Mouse (Mus musculus): ENCODE results near the gene Blnk. TPM values are rescaled to one million over a fixed set of nuclear protein-coding genes. Genes with fewer than 3 reads are reported as not detected.
A peak's percentile ranks its signal among the peaks of the same experiment; 100 is the strongest.

Blnk gene
- polyA plus RNA-seq, 1 experiment from 2014 or later = 4.9 TPM

DNA sequence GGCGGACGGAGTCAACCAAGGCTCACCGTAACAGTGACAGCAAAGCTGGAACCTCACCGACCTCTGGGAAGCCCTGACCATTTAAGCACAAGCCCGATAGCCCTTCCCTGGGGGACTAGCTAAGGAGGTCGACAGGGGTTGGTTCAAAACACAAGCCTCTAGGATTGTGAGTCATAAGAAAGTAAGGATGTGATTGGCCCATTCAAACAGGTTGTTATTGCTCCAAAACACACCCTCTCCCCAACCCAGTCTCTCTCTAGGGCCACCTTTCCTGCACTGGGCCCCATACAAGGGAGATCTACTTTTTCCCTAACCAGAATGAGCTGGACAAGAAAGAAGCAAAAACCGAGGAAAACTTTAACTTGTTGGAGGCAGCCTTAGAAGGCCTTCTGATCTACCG, 59.0 kb downstream of the Blnk start:
- Histone ChIP-seq H3K9me3 (ENCODE audit: low read length) (no peaks in the 10 kb centered on the region), H3K4me2 (ENCODE audit: low read depth, low read length) (no peak overlapping the region), H3K27me3 (ENCODE audit: insufficient read depth, low read length) (no peaks in the 10 kb centered on the region), H3K27ac (ENCODE audit: low read depth) (no peak overlapping the region), H3K36me3 (replicated peaks; ENCODE audit: insufficient read depth, low read length) (no peaks in the 10 kb centered on the region), H3K4me3 (ENCODE audit: low read depth, low read length) (no peak overlapping the region), H3K9ac (replicated peaks) (no peak overlapping the region), H3K4me1 (ENCODE audit: insufficient read depth) (no peaks in the 10 kb centered on the region)
- no peak for TF ChIP-seq CTCF (IDR thresholded peaks at IDR 0.05; ENCODE audit: low read depth)
- TF ChIP-seq EP300 (IDR thresholded peaks at IDR 0.05; ENCODE audit: low read depth) = no peak
- WGBS (ENCODE audit: insufficient replicate concordance) = 57% methylated on average over 8 of the region's 8 CpGs
- ATAC-seq = no peak
- no peak for DNase-seq

DNA sequence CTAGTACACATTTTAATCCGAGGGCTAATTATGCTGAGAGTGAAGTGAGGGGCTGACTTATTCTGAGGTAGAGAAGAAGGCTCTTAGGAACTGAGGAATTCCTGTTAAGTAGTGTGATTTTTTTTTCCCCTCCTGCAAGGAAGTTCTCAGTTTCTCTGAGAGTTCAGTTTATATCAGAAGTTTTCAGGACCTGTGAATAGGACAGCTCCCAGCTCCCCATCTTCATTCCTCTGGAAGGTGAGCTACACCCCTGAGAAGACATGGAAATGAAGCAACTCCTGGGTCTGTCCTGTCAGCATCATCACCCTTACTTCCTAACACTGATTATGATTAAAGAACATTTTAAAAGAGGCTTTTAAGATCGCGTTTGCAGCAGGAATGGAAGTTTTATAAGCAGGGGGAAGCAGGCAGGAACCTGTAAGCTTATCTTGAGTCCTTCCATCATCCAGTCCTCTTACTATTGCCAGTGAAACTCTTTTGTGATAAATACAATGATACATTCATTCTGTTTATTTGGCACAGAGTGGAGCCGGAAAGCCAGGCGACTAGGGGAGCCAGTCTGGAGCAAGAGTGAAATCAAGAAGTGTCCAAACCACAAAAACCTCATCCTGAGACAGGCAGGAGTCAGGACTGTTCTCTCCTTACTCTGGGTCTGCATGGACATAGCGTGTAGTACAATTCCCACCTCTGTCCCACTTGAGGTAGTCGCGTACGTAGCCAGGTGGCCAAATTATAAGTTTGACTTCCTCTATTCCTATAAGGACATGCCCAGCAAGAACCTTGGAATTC, 62.6 kb downstream of the Blnk start:
- no peaks in the 10 kb centered on the region for H3K27me3 ChIP-seq (ENCODE audit: insufficient read depth, low read length)
- no peak overlapping the region for H3K9ac ChIP-seq (replicated peaks)
- ATAC-seq (no peak), DNase-seq (no peak)
- H3K27ac ChIP-seq (ENCODE audit: low read depth) = no peak overlapping the region
- H3K4me2 ChIP-seq (ENCODE audit: low read depth, low read length) = no peak overlapping the region
- no peaks in the 10 kb centered on the region for H3K4me1 ChIP-seq (ENCODE audit: insufficient read depth)
- 53% methylated on average over 9 of the region's 9 CpGs for WGBS (ENCODE audit: insufficient replicate concordance)
- no peaks in the 10 kb centered on the region for H3K9me3 ChIP-seq (ENCODE audit: low read length)
- no peak overlapping the region for H3K4me3 ChIP-seq (ENCODE audit: low read depth, low read length)
- no peaks in the 10 kb centered on the region for H3K36me3 ChIP-seq (replicated peaks; ENCODE audit: insufficient read depth, low read length)
- TF ChIP-seq CTCF (IDR thresholded peaks at IDR 0.05; ENCODE audit: low read depth) = no peak
- TF ChIP-seq EP300 (IDR thresholded peaks at IDR 0.05; ENCODE audit: low read depth) = no peak

DNA sequence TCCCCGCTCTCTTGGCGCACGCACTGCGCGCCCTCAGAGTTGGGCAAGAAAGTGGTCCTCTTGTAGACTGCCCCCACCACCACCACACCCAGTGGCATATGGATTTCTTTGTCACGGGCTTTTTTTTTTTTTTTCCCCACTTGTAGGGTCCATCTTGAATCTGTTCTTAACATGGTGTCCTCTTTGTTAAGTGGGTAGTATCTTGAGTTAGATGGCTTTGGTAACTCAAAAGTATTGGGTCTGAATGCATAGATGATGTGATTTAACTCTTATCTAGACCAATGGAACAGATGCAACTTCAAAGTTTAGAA, 99.0 kb downstream of the Blnk start:
- H3K4me3 ChIP-seq (ENCODE audit: low read depth, low read length) = peak overlapping the region; percentile 95

DNA sequence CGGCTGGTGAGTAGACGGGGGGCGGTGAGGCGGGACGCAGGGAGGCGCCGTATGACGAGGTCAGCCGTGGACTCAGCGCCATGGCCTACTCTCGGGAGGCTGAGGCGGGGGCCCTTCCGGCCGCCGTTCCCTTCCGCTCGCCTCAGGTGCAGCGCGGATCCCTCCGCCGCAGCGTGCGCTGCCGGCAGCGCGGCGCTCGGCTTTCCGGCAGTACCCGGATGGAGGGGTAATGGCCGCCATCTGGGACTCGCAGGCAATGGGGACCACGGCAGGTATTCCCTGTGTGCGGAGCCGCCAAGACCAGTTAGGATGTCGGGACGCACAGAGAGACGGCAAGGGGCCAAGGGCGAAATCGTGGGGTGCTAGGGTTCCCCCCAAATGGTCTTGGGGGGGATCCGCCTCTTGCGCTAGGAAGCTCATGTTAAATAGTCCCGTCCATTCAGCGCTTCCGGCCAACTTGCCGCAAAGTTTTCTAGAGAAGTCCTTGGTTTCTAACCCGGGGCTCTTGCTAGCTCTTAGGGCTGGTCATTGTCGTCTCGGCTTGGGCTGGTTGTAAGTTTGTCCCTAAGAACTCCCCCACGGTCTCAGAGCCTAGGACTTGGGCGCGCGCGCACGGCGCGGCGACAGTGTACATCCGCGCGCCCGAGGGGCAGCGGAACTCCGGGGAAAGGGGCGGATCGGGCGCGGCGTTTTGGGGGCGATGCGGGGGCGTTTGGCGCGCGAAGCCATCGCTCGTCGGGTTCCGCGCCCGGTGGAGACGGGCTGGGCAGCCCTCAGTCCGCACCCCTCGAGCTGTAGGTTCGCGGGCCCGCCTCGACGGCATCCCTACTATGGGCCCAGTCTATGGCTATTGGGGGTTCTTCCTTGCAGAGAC, 99.6 kb downstream of the Blnk start, which contains the start of gene Zfp518a:
Zfp518a (plus strand) TSS at position 187 of the 874 bp plus-strand sequence.
- H3K4me1 ChIP-seq (ENCODE audit: insufficient read depth) = peaks cover 12% of the 10 kb centered on the region
- DNase-seq (peak; percentile 92), ATAC-seq (peak; percentile 96)
- TF ChIP-seq EP300 (IDR thresholded peaks at IDR 0.05; ENCODE audit: low read depth) (no peak; the same call in 1 of the 2 replicates), CTCF (IDR thresholded peaks at IDR 0.05; ENCODE audit: low read depth) (no peak)
- H3K9me3 ChIP-seq (ENCODE audit: low read length) = peaks cover 6% of the 10 kb centered on the region
- peak within 1 kb of the TSS; percentile 95 for H3K27ac ChIP-seq (ENCODE audit: low read depth)
- peaks cover 12% of the 10 kb centered on the region; the same call in 1 of the 2 replicates for H3K27me3 ChIP-seq (ENCODE audit: insufficient read depth, low read length)
- WGBS (ENCODE audit: insufficient replicate concordance) = under 1% methylated on average over 70 of the region's 89 CpGs
- H3K9ac ChIP-seq (replicated peaks) = peak within 1 kb of the TSS; percentile 85
- peak within 1 kb of the TSS; percentile 90 for H3K4me2 ChIP-seq (ENCODE audit: low read depth, low read length)
- H3K36me3 ChIP-seq (replicated peaks; ENCODE audit: insufficient read depth, low read length) = no peaks in the 10 kb centered on the region
- H3K4me3 ChIP-seq (ENCODE audit: low read depth, low read length) = peak within 1 kb of the TSS; percentile 95

More for the DNA sequence above, 99.0 kb downstream of the Blnk start:
- DNase-seq (no peak), ATAC-seq (no peak)
- Histone ChIP-seq H3K36me3 (replicated peaks; ENCODE audit: insufficient read depth, low read length) (no peaks in the 10 kb centered on the region), H3K27me3 (ENCODE audit: insufficient read depth, low read length) (peaks cover 12% of the 10 kb centered on the region; the same call in 1 of the 2 replicates), H3K9ac (replicated peaks) (peak overlapping the region; percentile 85), H3K9me3 (ENCODE audit: low read length) (peaks cover 6% of the 10 kb centered on the region), H3K4me1 (ENCODE audit: insufficient read depth) (peaks cover 12% of the 10 kb centered on the region), H3K4me2 (ENCODE audit: low read depth, low read length) (peak overlapping the region; percentile 90), H3K27ac (ENCODE audit: low read depth) (peak overlapping the region; percentile 95)
- WGBS (ENCODE audit: insufficient replicate concordance) = 4% methylated on average over 6 of the region's 6 CpGs
- TF ChIP-seq CTCF (IDR thresholded peaks at IDR 0.05; ENCODE audit: low read depth) (no peak), EP300 (IDR thresholded peaks at IDR 0.05; ENCODE audit: low read depth) (no peak)

DNA sequence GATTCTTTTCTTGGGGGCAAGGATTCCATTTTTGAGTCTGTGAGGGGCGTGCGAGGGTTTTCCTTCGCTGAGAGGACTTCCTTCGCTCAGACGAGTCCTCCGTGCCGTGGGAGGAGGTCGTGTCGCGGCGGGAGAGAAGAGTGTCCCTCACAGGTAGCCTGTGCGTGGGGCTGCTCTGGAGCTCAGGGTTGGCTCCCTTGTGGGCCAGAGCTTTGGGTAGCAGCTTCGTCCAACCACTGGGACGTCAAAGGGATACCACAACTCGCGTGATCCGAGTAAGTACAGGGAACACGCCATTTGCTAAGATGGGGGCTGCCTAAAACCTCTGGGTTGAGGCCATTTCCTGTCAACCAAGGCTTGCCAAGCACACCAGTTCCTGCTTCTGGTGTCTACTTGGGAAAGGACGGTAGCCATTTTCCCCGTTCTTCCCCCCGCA, 100.2 kb downstream of the Blnk start:
- H3K9me3 ChIP-seq (ENCODE audit: low read length) = peaks cover 6% of the 10 kb centered on the region
- TF ChIP-seq EP300 (IDR thresholded peaks at IDR 0.05; ENCODE audit: low read depth) (no peak), CTCF (IDR thresholded peaks at IDR 0.05; ENCODE audit: low read depth) (no peak)
- peaks cover 12% of the 10 kb centered on the region for H3K4me1 ChIP-seq (ENCODE audit: insufficient read depth)
- H3K27me3 ChIP-seq (ENCODE audit: insufficient read depth, low read length) = peaks cover 12% of the 10 kb centered on the region; the same call in 1 of the 2 replicates
- DNase-seq (no peak), ATAC-seq (peak; percentile 60)
- no peaks in the 10 kb centered on the region for H3K36me3 ChIP-seq (replicated peaks; ENCODE audit: insufficient read depth, low read length)
- peak overlapping the region; percentile 85 for H3K9ac ChIP-seq (replicated peaks)
- H3K4me3 ChIP-seq (ENCODE audit: low read depth, low read length) = peak overlapping the region; percentile 95
- peak overlapping the region; percentile 95 for H3K27ac ChIP-seq (ENCODE audit: low read depth)
- WGBS (ENCODE audit: insufficient replicate concordance) = 50% methylated on average over 21 of the region's 21 CpGs
- peak overlapping the region; percentile 90 for H3K4me2 ChIP-seq (ENCODE audit: low read depth, low read length)

DNA sequence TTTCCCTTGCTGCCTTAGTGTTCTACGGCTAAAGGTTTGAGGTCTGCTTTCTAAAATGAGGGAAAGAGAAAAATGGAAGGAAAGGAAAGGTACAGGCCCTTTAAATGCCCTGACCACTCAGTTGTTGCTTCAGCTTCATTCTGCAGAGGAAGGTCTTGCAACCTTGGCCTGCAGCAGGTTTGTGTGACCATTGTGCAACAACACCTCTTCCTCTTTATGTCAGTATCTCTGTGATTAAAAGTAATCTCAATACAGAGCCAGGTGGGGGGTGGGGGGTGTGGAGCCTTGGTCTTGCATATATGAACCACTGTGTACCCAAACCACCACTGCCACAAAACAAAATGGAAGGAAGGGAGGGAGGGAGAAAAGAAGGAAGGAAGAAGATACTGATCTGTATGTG, 105.4 kb downstream of the Blnk start:
- DNase-seq (peak; percentile 16), ATAC-seq (no peak)
- H3K9ac ChIP-seq (replicated peaks) = no peak overlapping the region
- peaks cover 16% of the 10 kb centered on the region for H3K27me3 ChIP-seq (ENCODE audit: insufficient read depth, low read length)
- TF ChIP-seq CTCF (IDR thresholded peaks at IDR 0.05; ENCODE audit: low read depth) = no peak
- TF ChIP-seq EP300 (IDR thresholded peaks at IDR 0.05; ENCODE audit: low read depth) = no peak
- no peak overlapping the region for H3K4me3 ChIP-seq (ENCODE audit: low read depth, low read length)
- WGBS (ENCODE audit: insufficient replicate concordance) = 65% methylated on average over 1 of the region's 1 CpGs
- H3K36me3 ChIP-seq (replicated peaks; ENCODE audit: insufficient read depth, low read length) = no peaks in the 10 kb centered on the region
- no peak overlapping the region for H3K27ac ChIP-seq (ENCODE audit: low read depth)
- no peak overlapping the region for H3K4me2 ChIP-seq (ENCODE audit: low read depth, low read length)
- H3K9me3 ChIP-seq (ENCODE audit: low read length) = peaks cover 3% of the 10 kb centered on the region
- H3K4me1 ChIP-seq (ENCODE audit: insufficient read depth) = peaks cover under 1% of the 10 kb centered on the region; the same call in 1 of the 2 replicates
